Mouse (Mus musculus) hindbrain, embryonic 13.5 days (tissue): ENCODE measurements around the gene Clca3a2. TPM values are rescaled to one million over a fixed set of nuclear protein-coding genes. Genes with fewer than 3 reads are reported as not detected.

Source experiments
- polyA plus RNA-seq: library from polyadenylated mRNA; unstranded; fragments of >200 nt; fragmentation: Nextera tagmentation; extraction: Ambion mirVana; gene quantifications from 2 replicates; pipeline ENCODE4 v1.2.1, GENCODE M21; 2015

The Clca3a2 gene
- polyA plus RNA-seq, 1 experiment from 2014 or later = not detected

Other genes with a start within 250 kb of the Clca3a2 start
- 12.4 and 13.7 TPM in 2 replicates for gene Hs2st1, start 249.3 kb downstream of the Clca3a2 start, polyA plus RNA-seq
- 552 and 565 TPM in 2 replicates for gene Selenof, start 249.2 kb downstream of the Clca3a2 start, polyA plus RNA-seq
- 109 and 113 TPM in 2 replicates for gene Sh3glb1, start 99.2 kb downstream of the Clca3a2 start, polyA plus RNA-seq
- gene Clca3a1, start 58.5 kb downstream of the Clca3a2 start, polyA plus RNA-seq = 0.13 and 0.14 TPM in 2 replicates
- not detected in 2 replicates for gene Clca3b, start 29.9 kb upstream of the Clca3a2 start, polyA plus RNA-seq
- not detected in 2 replicates for gene Clca4b, start 113.0 kb upstream of the Clca3a2 start, polyA plus RNA-seq
- gene Clca4a, start 155.6 kb upstream of the Clca3a2 start, polyA plus RNA-seq = not detected in 2 replicates
- gene Clca1, start 213.3 kb upstream of the Clca3a2 start, polyA plus RNA-seq = not detected in 2 replicates